Mouse (Mus musculus) stomach, embryonic 16.5 days (tissue): ENCODE measurements at regions not wholly inside any gene's neighbourhood (a gene's known extent, or its start where the extent isn't known, plus 50 kb on each side); places are given as distances from the start of the nearest gene placed in this dataset.

Experiments
- ATAC-seq: fragments of 200-750 bp; cut with Nextera tagmentation; 2 replicates; pipeline ENCODE4 v1.8.0; 2017; ENCODE audit warnings: moderate number of reproducible peaks, moderate TSS enrichment; ENCODE audit not compliant: insufficient read depth, low FRiP score
- H3K27ac ChIP-seq: fragments of 300-500 bp; sonication (generic); 2 replicates; pipeline ENCODE4 v1.5.1; 2014; ENCODE audit warnings: low read length
- H3K27me3 ChIP-seq: fragments of 300-500 bp; sonication (generic); 2 replicates; pipeline ENCODE4 v1.6.1; 2014; ENCODE audit warnings: low read length, control low read depth, mixed read lengths; ENCODE audit not compliant: control insufficient read depth, insufficient read depth
- H3K36me3 ChIP-seq: fragments of 300-500 bp; sonication (generic); 2 replicates; pipeline ENCODE4 v1.6.1; 2014; ENCODE audit warnings: low read length; ENCODE audit not compliant: control insufficient read depth, insufficient read depth
- H3K4me1 ChIP-seq: fragments of 300-500 bp; sonication (generic); 2 replicates; pipeline ENCODE4 v1.6.1; 2014; ENCODE audit warnings: low read length, control low read depth, mixed read lengths; ENCODE audit not compliant: control insufficient read depth, insufficient read depth
- H3K4me2 ChIP-seq: fragments of 300-500 bp; sonication (generic); 2 replicates; pipeline ENCODE4 v1.6.1; 2014; ENCODE audit warnings: low read depth, low read length, mixed read lengths
- H3K4me3 ChIP-seq: fragments of 300-500 bp; sonication (generic); replicated peaks from 2 replicates; pipeline ENCODE4 v1.5.1; 2014; ENCODE audit warnings: mild to moderate bottlenecking, low read length
- H3K9ac ChIP-seq: fragments of 300-500 bp; sonication (generic); 2 replicates; pipeline ENCODE4 v1.6.1; 2014; ENCODE audit warnings: low read length
- H3K9me3 ChIP-seq: fragments of 300-500 bp; sonication (generic); replicated peaks from 2 replicates; pipeline ENCODE4 v1.6.1; 2016; ENCODE audit warnings: low read length, control low read depth; ENCODE audit not compliant: control insufficient read depth
- WGBS: fragments of 180-500 bp; shearing (Covaris S2); extraction: QIAGEN DNeasy Blood & Tissue Kit; methylation state at CpG from one replicate; pipeline ENCODE4 v1.1.7; 2014; 5-methylcytosine and 5-hydroxymethylcytosine counted together

DNA sequence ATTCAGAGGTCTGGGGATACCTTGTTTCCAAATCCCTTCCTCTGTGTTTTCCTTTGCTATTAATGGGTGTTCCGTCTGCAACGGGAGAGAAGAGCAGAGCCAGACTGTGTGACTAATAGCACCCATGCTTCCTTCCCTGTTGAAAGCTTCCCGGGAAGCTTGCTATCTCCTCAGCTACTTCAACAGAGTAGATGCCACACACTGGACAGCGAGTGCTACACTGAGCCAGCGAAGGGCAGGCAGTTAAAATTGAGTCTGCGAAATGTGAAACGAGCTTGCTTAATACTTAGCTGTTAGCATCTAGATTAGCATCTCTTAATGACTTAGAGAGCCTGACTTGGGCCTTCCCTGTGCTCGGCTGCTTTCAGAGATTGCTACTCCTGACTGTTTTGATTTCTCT is 278.4 kb downstream of the Fign start:
- WGBS: 26% methylated on average over 8 of the region's 8 CpGs
- H3K4me2 ChIP-seq: no peak overlapping the region
- H3K4me3 ChIP-seq: no peak overlapping the region
- no peak for ATAC-seq
- H3K4me1 ChIP-seq: peaks cover 4% of the 10 kb centered on the region; the same call in 1 of the 2 replicates
- H3K27ac ChIP-seq: no peak overlapping the region
- H3K9me3 ChIP-seq: no peaks in the 10 kb centered on the region
- H3K9ac ChIP-seq: no peak overlapping the region
- H3K36me3 ChIP-seq: no peaks in the 10 kb centered on the region
- no peaks in the 10 kb centered on the region for H3K27me3 ChIP-seq
